Mouse (Mus musculus) liver, embryonic 14.5 days (tissue): ENCODE results near the gene Msln. TPM values are rescaled to one million over a fixed set of nuclear protein-coding genes. Genes with fewer than 3 reads are reported as not detected.

ENCODE experiments used
- ATAC-seq: fragments of 200-750 bp; cut with Nextera tagmentation; 2 replicates; pipeline ENCODE4 v1.8.0; 2017; ENCODE audit warnings: moderate number of reproducible peaks, mild to moderate bottlenecking, moderate library complexity; ENCODE audit not compliant: insufficient read depth
- DNase-seq, 3 experiments: peaks; one replicate each; pipeline ENCODE4 v3.0.0-alpha.2; 2012 to 2013; ENCODE audit warnings: low read depth in 3 of 3, low spot score in 3 of 3
- H3K27ac ChIP-seq: fragments of 300-500 bp; sonication (generic); 2 replicates; pipeline ENCODE4 v1.5.1; 2014; ENCODE audit warnings: moderate library complexity, mild to moderate bottlenecking, control low read depth, inconsistent platforms
- H3K27me3 ChIP-seq: fragments of 300-500 bp; sonication (generic); 2 replicates; pipeline ENCODE4 v1.6.1; 2014; ENCODE audit warnings: mild to moderate bottlenecking, low read length, moderate library complexity; ENCODE audit not compliant: control insufficient read depth, insufficient read depth
- H3K36me3 ChIP-seq: fragments of 300-500 bp; sonication (generic); replicated peaks from 2 replicates; pipeline ENCODE4 v1.6.1; 2014; ENCODE audit warnings: low read depth; ENCODE audit not compliant: control insufficient read depth, insufficient read depth
- H3K4me1 ChIP-seq, 2 experiments: fragments of 200-500 bp in 1 of 2; fragments of 300-500 bp in 1 of 2; sonication (generic) in 1 of 2; replicated peaks; 2 replicates each; pipeline ENCODE4 v1.6.1; 2012 to 2014; ENCODE audit warnings: antibody characterized with exemption in 1 of 2, inconsistent platforms in 1 of 2, low read length in 1 of 2; ENCODE audit not compliant: control insufficient read depth in 2 of 2, insufficient read depth in 2 of 2
- H3K4me2 ChIP-seq: fragments of 300-500 bp; sonication (generic); 2 replicates; pipeline ENCODE4 v1.6.1; 2014; ENCODE audit warnings: low read depth, mild to moderate bottlenecking, control low read depth, moderate library complexity
- H3K4me3 ChIP-seq, 2 experiments: fragments of 200-500 bp in 1 of 2; fragments of 300-500 bp in 1 of 2; sonication (generic) in 1 of 2; 2 replicates each; pipeline ENCODE4 v1.5.1; 2012 to 2014; ENCODE audit warnings: low read depth in 2 of 2, low read length in 2 of 2, mild to moderate bottlenecking in 2 of 2, control low read depth in 1 of 2, inconsistent platforms in 1 of 2, moderate library complexity in 1 of 2; ENCODE audit not compliant: insufficient read depth in 1 of 2
- H3K9ac ChIP-seq: fragments of 300-500 bp; sonication (generic); replicated peaks from 2 replicates; pipeline ENCODE4 v1.6.1; 2014; ENCODE audit warnings: mild to moderate bottlenecking, control low read depth, moderate library complexity
- H3K9me3 ChIP-seq: fragments of 300-500 bp; sonication (generic); 2 replicates; pipeline ENCODE4 v1.6.1; 2016; ENCODE audit warnings: low read length, mixed read lengths; ENCODE audit not compliant: control insufficient read depth
- CTCF ChIP-seq: IDR thresholded peaks from 2 replicates; pipeline ENCODE4 v1.5.1; 2016; ENCODE audit warnings: antibody characterized with exemption, low read depth, control low read depth
- EP300 ChIP-seq: IDR thresholded peaks from 2 replicates; pipeline ENCODE4 v1.6.1; 2016; ENCODE audit warnings: antibody characterized with exemption, low read depth
- WGBS: fragments of 180-500 bp; shearing (Covaris S2); extraction: QIAGEN DNeasy Blood & Tissue Kit; methylation state at CpG from one replicate; pipeline ENCODE4 v1.1.7; 2014; ENCODE audit not compliant: insufficient replicate concordance; 5-methylcytosine and 5-hydroxymethylcytosine counted together
- polyA plus RNA-seq, 2 experiments: library from polyadenylated mRNA; depleted of rRNA in 1 of 2; stranded (reverse) in 1 of 2; unstranded in 1 of 2; fragments of >200 nt; fragmentation: Nextera tagmentation in 1 of 2; extraction: Ambion mirVana in 1 of 2; gene quantifications; 2 replicates each; pipeline versions ENCODE4 v1.2.1 to v1.2.3; 2012 to 2014

Msln gene
- polyA plus RNA-seq, 2 experiments: 0.66 to 1.0 TPM

DNA sequence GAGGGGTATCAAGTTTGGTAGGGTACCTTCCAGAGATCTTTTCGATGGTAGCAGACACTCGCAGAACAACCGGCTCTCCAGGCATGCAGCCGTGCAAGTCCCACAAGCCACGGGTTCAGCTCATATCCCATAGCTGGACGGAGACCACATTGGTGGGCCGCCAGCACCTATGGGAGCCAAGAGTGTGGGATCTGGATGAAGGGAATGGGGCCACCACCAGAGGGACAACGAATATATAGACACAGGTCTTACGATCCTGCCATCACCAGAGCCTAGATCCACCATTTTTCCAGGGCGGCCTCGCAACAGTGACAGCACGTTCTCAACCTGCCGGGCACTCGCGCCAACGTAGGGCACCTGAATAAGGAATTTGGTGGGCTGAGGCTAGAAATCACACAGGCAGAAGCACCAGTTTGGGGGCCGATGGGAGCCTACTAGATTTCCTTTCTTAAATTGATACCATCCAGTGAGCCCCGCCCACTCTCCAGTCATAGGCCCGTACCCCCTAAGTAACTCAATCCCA lies 37.2 kb upstream of the Msln start:
- Histone ChIP-seq H3K27ac (peak overlapping the region; percentile 57), H3K4me3 (peak overlapping the region; percentile 78 to 95), H3K36me3 (peaks cover 6% of the 10 kb centered on the region), H3K9ac (peak overlapping the region; percentile 71), H3K27me3 (no peaks in the 10 kb centered on the region), H3K4me2 (peak overlapping the region; percentile 95), H3K9me3 (no peaks in the 10 kb centered on the region), H3K4me1 (peaks cover 7 to 19% of the 10 kb centered on the region in 2 experiments)
- DNase-seq (no peak), ATAC-seq (no peak)
- WGBS: 29% methylated on average over 19 of the region's 19 CpGs
- TF ChIP-seq CTCF (peak; percentile 18; the same call in 1 of the 2 replicates), EP300 (no peak)

DNA sequence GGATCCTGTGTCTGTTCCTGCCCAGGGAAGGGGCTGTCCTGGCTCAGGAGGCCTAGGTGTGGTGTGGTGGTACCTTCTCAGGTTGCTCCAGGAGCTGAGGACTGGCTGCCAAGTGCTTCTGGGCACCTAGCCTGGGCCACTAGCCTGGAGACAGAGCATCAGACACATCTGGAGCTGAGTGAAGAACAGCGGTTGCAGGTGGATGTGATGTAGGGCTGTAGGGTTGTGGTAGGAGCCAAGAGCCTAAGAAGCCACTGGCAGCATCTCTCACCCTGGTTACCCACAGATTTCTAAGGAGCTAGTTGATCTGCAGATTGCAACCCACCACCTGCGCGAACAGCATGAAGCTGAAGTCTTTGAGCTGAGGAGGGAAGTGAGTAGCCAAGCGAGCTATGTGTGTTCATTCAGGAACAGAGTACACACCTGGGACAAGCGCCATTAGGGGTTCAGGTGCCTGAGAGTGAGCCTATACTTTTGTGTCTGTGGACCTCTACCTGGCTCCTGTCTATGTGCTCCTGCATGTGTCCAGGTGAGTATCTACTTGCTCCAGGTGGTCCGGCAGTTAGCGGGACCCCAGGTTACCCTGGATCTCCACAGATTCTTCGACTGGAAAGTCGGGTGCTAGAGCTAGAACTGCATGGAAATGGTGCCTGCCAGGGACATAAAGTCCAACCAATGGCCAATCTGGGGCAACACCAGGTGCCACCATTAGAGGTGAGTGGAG lies 32.8 kb upstream of the Msln start:
- ATAC-seq (no peak), DNase-seq (no peak)
- H3K4me2 ChIP-seq: no peak overlapping the region
- peaks cover 13% of the 10 kb centered on the region for H3K36me3 ChIP-seq
- H3K9me3 ChIP-seq: no peaks in the 10 kb centered on the region
- no peak for TF ChIP-seq EP300
- no peak for TF ChIP-seq CTCF
- WGBS: 81% methylated on average over 9 of the region's 9 CpGs
- no peak overlapping the region for H3K9ac ChIP-seq
- H3K4me3 ChIP-seq: no peak overlapping the region
- H3K4me1 ChIP-seq: peaks cover 0 to 7% of the 10 kb centered on the region in 2 experiments; a peak in 3 of 4 replicates
- H3K27ac ChIP-seq: no peak overlapping the region
- H3K27me3 ChIP-seq: no peaks in the 10 kb centered on the region

DNA sequence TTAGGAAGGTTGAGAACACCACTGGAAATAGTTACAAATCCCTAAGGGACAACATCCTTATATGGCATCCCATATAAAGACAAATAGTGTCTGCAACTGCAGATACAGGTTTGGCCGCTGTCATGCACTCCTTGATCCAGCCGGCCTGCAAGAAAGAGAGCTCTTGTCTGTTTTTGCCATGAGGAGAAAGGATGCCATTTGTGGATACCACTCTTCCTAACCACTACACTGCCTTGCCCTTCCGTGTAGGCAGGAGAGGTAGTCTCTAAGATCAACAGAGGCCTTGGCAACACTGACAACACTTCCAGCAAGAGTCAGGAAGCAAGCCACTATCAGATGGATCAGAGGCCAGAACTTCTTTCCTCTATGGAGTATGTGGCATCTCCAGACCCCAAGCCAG lies 32.1 kb upstream of the Msln start, which contains the start of gene Ccdc78:
Ccdc78 (plus strand) TSS at position 301 of the 400 bp plus-strand sequence.
- Histone ChIP-seq H3K36me3 (peaks cover 14% of the 10 kb centered on the region), H3K4me1 (peaks cover 0 to 5% of the 10 kb centered on the region in 2 experiments; a peak in 3 of 4 replicates), H3K27ac (peak within 1 kb of the TSS; percentile 24), H3K27me3 (no peaks in the 10 kb centered on the region), H3K4me3 (peak within 1 kb of the TSS; percentile 65 to 75), H3K4me2 (peak within 1 kb of the TSS; percentile 70), H3K9ac (peak within 1 kb of the TSS; percentile 32), H3K9me3 (no peaks in the 10 kb centered on the region)
- TF ChIP-seq CTCF (no peak), EP300 (no peak)
- no peak for ATAC-seq
- DNase-seq: no peak
- WGBS: 71% methylated on average over 3 of the region's 3 CpGs

DNA sequence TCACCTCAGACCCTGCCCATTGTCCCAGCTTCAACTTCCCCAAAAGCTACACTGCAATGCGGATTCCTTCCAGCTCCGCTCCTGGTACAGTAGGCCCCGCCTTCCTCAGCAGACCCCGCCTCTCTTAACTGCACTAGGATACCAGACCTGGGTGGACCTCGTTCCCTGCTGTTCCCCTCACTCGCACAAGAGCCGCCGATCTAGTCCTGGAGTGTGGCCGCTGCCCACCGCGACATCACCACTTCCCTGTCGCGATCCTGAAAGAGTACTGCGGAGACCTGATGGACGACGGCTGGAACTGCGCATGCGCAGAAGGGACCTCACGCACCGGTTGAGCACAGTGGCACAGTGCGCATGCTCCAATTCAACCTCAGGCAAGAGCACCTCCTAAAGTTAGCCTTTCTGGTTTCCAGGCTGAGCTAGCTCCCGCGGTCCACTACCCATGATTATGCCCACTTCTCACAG lies 31.1 kb upstream of the Msln start, which contains the start of gene Haghl:
Haghl (minus strand) TSS at position 393 of the 465 bp plus-strand sequence.
- Histone ChIP-seq H3K27ac (peak within 1 kb of the TSS; percentile 24), H3K9ac (peak within 1 kb of the TSS; percentile 32), H3K9me3 (no peaks in the 10 kb centered on the region), H3K36me3 (peaks cover 14% of the 10 kb centered on the region), H3K4me1 (peaks cover 0 to 2% of the 10 kb centered on the region in 2 experiments; a peak in 1 of 4 replicates), H3K4me3 (peak within 1 kb of the TSS; percentile 65 to 75), H3K4me2 (peak within 1 kb of the TSS; percentile 70), H3K27me3 (no peaks in the 10 kb centered on the region)
- ATAC-seq: peak; percentile 86
- TF ChIP-seq EP300 (no peak), CTCF (no peak)
- peak; percentile 87 to 89 (median 89) for DNase-seq
- under 1% methylated on average over 23 of the region's 23 CpGs for WGBS
